ENCODE assay signal across 8 mouse cellular contexts in the genomic region with DNA sequence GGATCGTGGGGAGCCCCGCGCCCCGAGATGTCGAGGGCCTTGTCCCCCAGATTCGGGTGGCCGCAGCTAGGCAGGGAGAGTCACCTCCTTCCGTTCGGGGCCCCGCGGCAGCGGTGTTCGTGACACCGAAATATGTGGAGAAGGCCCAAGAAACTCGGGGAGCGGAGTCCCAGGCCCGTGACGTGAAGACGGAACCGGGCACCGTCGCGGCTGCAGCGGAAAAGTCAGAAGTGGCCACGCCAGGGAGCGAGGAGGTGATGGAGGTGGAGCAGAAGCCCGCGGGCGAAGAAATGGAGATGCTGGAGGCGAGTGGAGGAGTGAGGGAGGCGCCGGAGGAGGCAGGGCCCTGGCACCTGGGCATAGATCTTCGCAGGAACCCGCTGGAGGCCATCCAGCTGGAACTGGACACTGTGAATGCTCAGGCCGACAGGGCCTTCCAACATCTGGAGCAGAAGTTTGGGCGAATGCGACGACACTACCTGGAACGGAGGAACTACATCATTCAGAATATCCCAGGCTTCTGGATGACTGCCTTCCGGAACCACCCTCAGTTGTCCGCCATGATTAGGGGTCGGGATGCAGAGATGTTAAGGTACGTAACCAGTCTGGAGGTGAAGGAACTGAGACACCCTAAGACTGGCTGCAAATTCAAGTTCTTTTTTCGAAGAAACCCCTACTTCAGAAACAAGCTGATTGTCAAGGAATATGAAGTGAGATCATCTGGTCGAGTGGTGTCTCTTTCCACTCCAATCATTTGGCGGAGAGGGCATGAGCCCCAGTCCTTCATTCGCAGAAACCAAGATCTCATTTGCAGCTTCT. TPM values are rescaled to one million over a fixed set of nuclear protein-coding genes. Genes with fewer than 3 reads are reported as not detected.
DNase-seq lines count a peak whose midpoint lies in the region; ATAC-seq and TF ChIP-seq lines count a peak whose summit lies in the region.

No protein-coding gene starts in this region.

- peak overlapping the region; percentile 98 for H3K4me3 ChIP-seq in G1E (ENCODE audit: low read depth, low read length)
- peak overlapping the region; percentile 91 for H3K4me3 ChIP-seq in bone marrow macrophage, adult 2 months (ENCODE audit: insufficient read depth, low read length)
- peak overlapping the region; percentile 99 for H3K4me3 ChIP-seq in heart, embryonic 16.5 days (ENCODE audit: low read length)
- peak overlapping the region; percentile 82 for H3K4me3 ChIP-seq in lung, adult 2 months (replicated peaks; ENCODE audit: extremely low read depth, low read depth, low read length)
- peak overlapping the region; percentile 71 for H3K4me3 ChIP-seq in neural tube, embryonic 15.5 days (replicated peaks)

- 0 out of 2 replicates have a peak, but pooled peaks cover 2% of the 10 kb centered on the region for H3K27me3 ChIP-seq in G1E (ENCODE audit: insufficient read depth, low read length)
- H3K27me3 ChIP-seq in heart, embryonic 16.5 days (ENCODE audit: control insufficient read depth, insufficient read depth, low read length): no peaks in the 10 kb centered on the region
- H3K27me3 ChIP-seq in neural tube, embryonic 15.5 days (replicated peaks): no peaks in the 10 kb centered on the region

- whole genome bisulfite sequencing in heart, embryonic 16.5 days: 3% methylated on average over 47 of the region's 47 CpGs
- 2% methylated on average over 47 of the region's 47 CpGs for WGBS in lung, adult 2 months
- 3% methylated on average over 46 of the region's 47 CpGs for WGBS in neural tube, embryonic 15.5 days

- no peaks in the 10 kb centered on the region for H3K9me3 ChIP-seq in G1E (replicated peaks)
- H3K9me3 ChIP-seq in heart, embryonic 16.5 days (replicated peaks; ENCODE audit: control insufficient read depth, low read length): no peaks in the 10 kb centered on the region
- H3K9me3 ChIP-seq in neural tube, embryonic 15.5 days (replicated peaks): no peaks in the 10 kb centered on the region

- peak overlapping the region; percentile 99 for H3K9ac ChIP-seq in heart, embryonic 16.5 days (ENCODE audit: low read length)
- H3K9ac ChIP-seq in neural tube, embryonic 15.5 days (replicated peaks): peak overlapping the region; percentile 90

- peak; percentile 10 for DNase-seq in G1E (ENCODE audit: low spot score)
- DNase-seq in kidney, postnatal 14 days: peak; percentile 71
- DNase-seq in lung, adult 2 months: no peak
- no peak for DNase-seq in thymus, adult 18-20 months

- no peak for ATAC-seq in G1E (ENCODE audit: extremely low read depth, insufficient number of reproducible peaks, low FRiP score, poor library complexity, severe bottlenecking)
- ATAC-seq in erythroblast, adult 5-6 weeks (replicated peaks; ENCODE audit: low FRiP score, poor library complexity, severe bottlenecking): peak; percentile 49
- ATAC-seq in heart, embryonic 16.5 days (replicated peaks; ENCODE audit: extremely low read depth, insufficient read depth, low FRiP score): peak; percentile 38
- peak; percentile 49 for ATAC-seq in neural tube, embryonic 15.5 days (ENCODE audit: low FRiP score)

- H3K4me1 ChIP-seq in G1E (ENCODE audit: insufficient read depth, low read depth, low read length): peaks cover 21% of the 10 kb centered on the region
- peaks cover 14% of the 10 kb centered on the region for H3K4me1 ChIP-seq in bone marrow macrophage, adult 2 months (ENCODE audit: control insufficient read depth, insufficient read depth, low read length)
- peaks cover 16% of the 10 kb centered on the region for H3K4me1 ChIP-seq in heart, embryonic 16.5 days (ENCODE audit: control insufficient read depth, insufficient read depth, low read length)
- peaks cover 8% of the 10 kb centered on the region for H3K4me1 ChIP-seq in lung, adult 2 months (ENCODE audit: control insufficient read depth, insufficient read depth, low read length)
- H3K4me1 ChIP-seq in neural tube, embryonic 15.5 days: peaks cover 24% of the 10 kb centered on the region

- peak overlapping the region; percentile 80 for H3K4me2 ChIP-seq in heart, embryonic 16.5 days (ENCODE audit: low read depth, low read length)
- peak overlapping the region; percentile 73 for H3K4me2 ChIP-seq in neural tube, embryonic 15.5 days

- peaks cover 22% of the 10 kb centered on the region for H3K36me3 ChIP-seq in G1E (replicated peaks)
- peaks cover 5% of the 10 kb centered on the region; the same call in 1 of the 2 replicates for H3K36me3 ChIP-seq in heart, embryonic 16.5 days (ENCODE audit: control insufficient read depth, insufficient read depth)
- peaks cover 7% of the 10 kb centered on the region for H3K36me3 ChIP-seq in neural tube, embryonic 15.5 days

- H3K27ac ChIP-seq in bone marrow macrophage, adult 2 months (ENCODE audit: insufficient read depth, low read depth, low read length): peak overlapping the region; percentile 54
- H3K27ac ChIP-seq in heart, embryonic 16.5 days (ENCODE audit: low read length): peak overlapping the region; percentile 86
- H3K27ac ChIP-seq in neural tube, embryonic 15.5 days (replicated peaks): peak overlapping the region; percentile 89

- TF ChIP-seq CTCF in G1E (IDR thresholded peaks at IDR 0.05; ENCODE audit: low read depth, low read length): no peak
- no peak for TF ChIP-seq CTCF in bone marrow macrophage, adult 2 months (IDR thresholded peaks at IDR 0.05; ENCODE audit: low read depth, low read length)
- no peak for TF ChIP-seq CTCF in lung, adult 2 months (IDR thresholded peaks at IDR 0.05; ENCODE audit: insufficient read depth, low read length)

- no peak for TF ChIP-seq POLR2A in bone marrow macrophage, adult 2 months (IDR thresholded peaks at IDR 0.05; ENCODE audit: borderline replicate concordance, low read depth, low read length)
- no peak for TF ChIP-seq POLR2A in lung, adult 2 months (IDR thresholded peaks at IDR 0.05; ENCODE audit: borderline replicate concordance, extremely low read depth, low read depth, low read length)

RNA-seq across cellular contexts. Expression of gene Tspyl1, which starts 0.6 kb away (rescaled TPM):
- total RNA-seq in G1E (2014; fragmentation: Nextera tagmentation) (37.0 and 41.1 TPM in 2 replicates), G1E (2017) (40.9 and 43.5 TPM in 2 replicates)
- 19.6 and 20.6 TPM in 2 replicates for polyA plus RNA-seq in G1E (2012)
- polyA plus RNA-seq in bone marrow macrophage, adult 2 months (2012; ENCODE audit: insufficient read depth, insufficient read length, missing spikeins): 74.2 and 74.4 TPM in 2 replicates
- 40.3 and 45.2 TPM in 2 replicates for total RNA-seq in erythroblast, adult 5-6 weeks (2015; ENCODE audit: low replicate concordance)
- 46.2 and 46.8 TPM in 2 replicates for total RNA-seq in erythroblast, adult 5-6 weeks (2017; ENCODE audit: low replicate concordance)
- polyA plus RNA-seq in heart, embryonic 16.5 days (2015; fragmentation: Nextera tagmentation; extraction: Ambion mirVana): 72.4 and 72.9 TPM in 2 replicates
- 26.3 and 33.6 TPM in 2 replicates for polyA plus RNA-seq in lung, adult 2 months (2012; rRNA removed)
- 139 and 158 TPM in 2 replicates for polyA plus RNA-seq in neural tube, embryonic 15.5 days (2015; fragmentation: Nextera tagmentation; extraction: Ambion mirVana)

RNA-seq across cellular contexts. Expression of gene Tspyl4, which starts 14.6 kb away (rescaled TPM):
- total RNA-seq in G1E (2014; fragmentation: Nextera tagmentation): 0.53 and 0.60 TPM in 2 replicates
- 0.82 and 1.5 TPM in 2 replicates for total RNA-seq in G1E (2017)
- 0.14 TPM in 2 replicates for polyA plus RNA-seq in G1E (2012)
- 8.2 and 10.6 TPM in 2 replicates for polyA plus RNA-seq in bone marrow macrophage, adult 2 months (2012; ENCODE audit: insufficient read depth, insufficient read length, missing spikeins)
- 4.2 TPM in 1 of 2 replicates, not detected in the other for total RNA-seq in erythroblast, adult 5-6 weeks (2015; ENCODE audit: low replicate concordance)
- 1.1 and 1.5 TPM in 2 replicates for total RNA-seq in erythroblast, adult 5-6 weeks (2017; ENCODE audit: low replicate concordance)
- polyA plus RNA-seq in heart, embryonic 16.5 days (2015; fragmentation: Nextera tagmentation; extraction: Ambion mirVana): 20.5 and 20.8 TPM in 2 replicates
- polyA plus RNA-seq in lung, adult 2 months (2012; rRNA removed): 7.2 and 13.0 TPM in 2 replicates
- polyA plus RNA-seq in neural tube, embryonic 15.5 days (2015; fragmentation: Nextera tagmentation; extraction: Ambion mirVana): 348 and 414 TPM in 2 replicates

Comparison
In these comparisons a context has a peak if more than half of its experiments do, and no peak if none do; other contexts are left out.
1. DNase-seq: peak in G1E (single experiment) and kidney, postnatal 14 days (single experiment); none in lung, adult 2 months (single experiment) and thymus, adult 18-20 months (0 of 2).
2. RNA of gene Tspyl4, which starts 14.6 kb away (polyA plus RNA-seq): 348 to 414 TPM in neural tube, embryonic 15.5 days; 20.5 to 20.8 TPM in heart, embryonic 16.5 days, 7.2 to 13.0 TPM in lung, adult 2 months, 8.2 to 10.6 TPM in bone marrow macrophage, adult 2 months and 0.14 TPM in G1E; every median in the first group is over 10 times any median in the second.
3. Peak in every context shown above with its lines, with median percentiles within 50 percentile points of each other: H3K4me3 ChIP-seq and H3K27ac ChIP-seq.